Mouse (Mus musculus) cortical plate, adult 2 months (tissue): ENCODE results near the gene Creld1. TPM values are rescaled to one million over a fixed set of nuclear protein-coding genes. Genes with fewer than 3 reads are reported as not detected.

ENCODE experiments used
- H3K27ac ChIP-seq: fragments of 200-500 bp; 2 replicates; pipeline ENCODE4 v1.5.1; 2012; ENCODE audit warnings: low read length, control low read depth, inconsistent platforms; ENCODE audit not compliant: insufficient read depth
- H3K4me1 ChIP-seq: fragments of 200-500 bp; 2 replicates; pipeline ENCODE4 v1.6.1; 2011; ENCODE audit warnings: low read length; ENCODE audit not compliant: control insufficient read depth, insufficient read depth
- H3K4me3 ChIP-seq: fragments of 200-500 bp; 2 replicates; pipeline ENCODE4 v1.5.1; 2011; ENCODE audit warnings: mild to moderate bottlenecking, low read length, control low read depth; ENCODE audit not compliant: insufficient read depth
- CTCF ChIP-seq: fragments of 200-500 bp; IDR thresholded peaks from 2 replicates; pipeline ENCODE4 v1.5.1; 2011; ENCODE audit warnings: mild to moderate bottlenecking, control low read depth, low read length; ENCODE audit not compliant: insufficient read depth; ENCODE audit errors: extremely low read depth
- POLR2A ChIP-seq: fragments of 200-500 bp; IDR thresholded peaks from 2 replicates; pipeline ENCODE4 v1.6.1; 2011; ENCODE audit warnings: mild to moderate bottlenecking, low read length, control low read depth; ENCODE audit not compliant: insufficient read depth; ENCODE audit errors: extremely low read depth
- polyA plus RNA-seq: library from polyadenylated mRNA; depleted of rRNA; stranded (reverse); fragments of >200 nt; gene quantifications from 2 replicates; pipeline ENCODE4 v1.2.3, GENCODE M21; 2012

Gene Creld1
- polyA plus RNA-seq, 1 experiment: 60.2 TPM

GRCm38 (mm10) chr6:113480555-113481373, 2.3 kb upstream of the Creld1 start:
- no peak for TF ChIP-seq CTCF
- Histone ChIP-seq H3K4me3 (no peak overlapping the region), H3K27ac (no peak overlapping the region), H3K4me1 (no peaks in the 10 kb centered on the region; the same call in 1 of the 2 replicates)

- TF ChIP-seq CTCF: no peak
- TF ChIP-seq POLR2A: no peak
- Histone ChIP-seq H3K27ac (peak overlapping the region; percentile 87), H3K4me3 (peak overlapping the region; percentile 93), H3K4me1 (peaks cover 2% of the 10 kb centered on the region)
Observed at GRCm38 (mm10) chr6:113482477-113483099, 509 bp upstream of the Creld1 start.

- TF ChIP-seq POLR2A (no peak), CTCF (no peak)
- peak overlapping the region; percentile 82 for H3K27ac ChIP-seq
- peak overlapping the region; percentile 93 for H3K4me3 ChIP-seq
- peaks cover 2% of the 10 kb centered on the region for H3K4me1 ChIP-seq
Observed at GRCm38 (mm10) chr6:113483729-113484128, 632 bp downstream of the Creld1 start.

GRCm38 (mm10) chr6:113487125-113487576, 4.1 kb downstream of the Creld1 start:
- H3K4me1 ChIP-seq: peaks cover 5% of the 10 kb centered on the region
- no peak overlapping the region for H3K27ac ChIP-seq
- H3K4me3 ChIP-seq: no peak overlapping the region
- TF ChIP-seq POLR2A (no peak), CTCF (no peak)

GRCm38 (mm10) chr6:113489410-113489809, 6.3 kb downstream of the Creld1 start:
- Histone ChIP-seq H3K27ac (no peak overlapping the region), H3K4me1 (peaks cover 5% of the 10 kb centered on the region), H3K4me3 (no peak overlapping the region)
- TF ChIP-seq POLR2A: no peak
- TF ChIP-seq CTCF: no peak

GRCm38 (mm10) chr6:113492101-113492864, 9.2 kb downstream of the Creld1 start:
- Histone ChIP-seq H3K27ac (peak overlapping the region; percentile 39; the same call in 1 of the 2 replicates), H3K4me3 (no peak overlapping the region), H3K4me1 (peaks cover 3% of the 10 kb centered on the region; the same call in 1 of the 2 replicates)
- TF ChIP-seq CTCF (no peak), POLR2A (no peak)

GRCm38 (mm10) chr6:113494258-113494788, 11.2 kb downstream of the Creld1 start:
- peak; percentile 47 for TF ChIP-seq CTCF
- TF ChIP-seq POLR2A: no peak; the same call in 1 of the 2 replicates
- Histone ChIP-seq H3K27ac (peak overlapping the region; percentile 53; the same call in 1 of the 2 replicates), H3K4me1 (peaks cover 3% of the 10 kb centered on the region; the same call in 1 of the 2 replicates), H3K4me3 (0 out of 2 replicates have a peak overlapping the region, but pooled peaks have one; percentile 4)

GRCm38 (mm10) chr6:113495071-113495675, 12.1 kb downstream of the Creld1 start:
- no peak for TF ChIP-seq POLR2A
- no peak for TF ChIP-seq CTCF
- Histone ChIP-seq H3K27ac (no peak overlapping the region), H3K4me1 (peaks cover 3% of the 10 kb centered on the region; the same call in 1 of the 2 replicates), H3K4me3 (no peak overlapping the region)

- TF ChIP-seq CTCF (no peak), POLR2A (no peak)
- Histone ChIP-seq H3K27ac (no peak overlapping the region), H3K4me3 (no peak overlapping the region), H3K4me1 (no peaks in the 10 kb centered on the region)
Observed at GRCm38 (mm10) chr6:113499346-113499745, 16.2 kb downstream of the Creld1 start.
